Mouse (Mus musculus): Measurements from ENCODE around the gene Apoa1. TPM values are rescaled to one million over a fixed set of nuclear protein-coding genes. Genes with fewer than 3 reads are reported as not detected.

The Apoa1 gene
- polyA plus RNA-seq, 1 experiment from 2014 or later = 67.5 TPM

- Histone ChIP-seq H3K36me3 (peaks cover 70% of the 10 kb centered on the region), H3K4me2 (no peak overlapping the region), H3K27me3 (no peaks in the 10 kb centered on the region), H3K4me3 (replicated peaks) (no peak overlapping the region), H3K4me1 (no peaks in the 10 kb centered on the region), H3K27ac (0 out of 2 replicates have a peak overlapping the region, but pooled peaks have one; percentile 18), H3K9me3 (replicated peaks) (no peaks in the 10 kb centered on the region), H3K9ac (no peak overlapping the region)
- ATAC-seq (replicated peaks; ENCODE audit: low FRiP score) = no peak
- WGBS = 74% methylated on average over 12 of the region's 12 CpGs
Observed at GRCm38 (mm10) chr9:46196699-46197169, 31.6 kb upstream of the Apoa1 start.

- Histone ChIP-seq H3K9ac (no peak overlapping the region), H3K27me3 (no peaks in the 10 kb centered on the region), H3K4me2 (no peak overlapping the region), H3K36me3 (peaks cover 83% of the 10 kb centered on the region), H3K9me3 (replicated peaks) (no peaks in the 10 kb centered on the region), H3K27ac (no peak overlapping the region), H3K4me1 (no peaks in the 10 kb centered on the region), H3K4me3 (replicated peaks) (no peak overlapping the region)
- WGBS = 95% methylated on average over 9 of the region's 9 CpGs
- no peak for ATAC-seq (replicated peaks; ENCODE audit: low FRiP score)
Observed at GRCm38 (mm10) chr9:46198461-46198860, 29.9 kb upstream of the Apoa1 start.

GRCm38 (mm10) chr9:46198936-46199335 is 29.4 kb upstream of the Apoa1 start:
- Histone ChIP-seq H3K36me3 (peaks cover 88% of the 10 kb centered on the region), H3K27me3 (no peaks in the 10 kb centered on the region), H3K27ac (no peak overlapping the region), H3K9ac (no peak overlapping the region), H3K4me2 (no peak overlapping the region), H3K9me3 (replicated peaks) (no peaks in the 10 kb centered on the region), H3K4me3 (replicated peaks) (no peak overlapping the region), H3K4me1 (no peaks in the 10 kb centered on the region)
- no peak for ATAC-seq (replicated peaks; ENCODE audit: low FRiP score)
- WGBS = 85% methylated on average over 7 of the region's 7 CpGs

GRCm38 (mm10) chr9:46199609-46200008 is 28.8 kb upstream of the Apoa1 start:
- Histone ChIP-seq H3K36me3 (peaks cover 92% of the 10 kb centered on the region), H3K9ac (no peak overlapping the region), H3K27ac (no peak overlapping the region), H3K9me3 (replicated peaks) (no peaks in the 10 kb centered on the region), H3K4me3 (replicated peaks) (no peak overlapping the region), H3K27me3 (no peaks in the 10 kb centered on the region), H3K4me2 (no peak overlapping the region), H3K4me1 (no peaks in the 10 kb centered on the region)
- ATAC-seq (replicated peaks; ENCODE audit: low FRiP score) = no peak
- WGBS = 88% methylated on average over 2 of the region's 2 CpGs

- H3K4me3 ChIP-seq (replicated peaks) = no peak overlapping the region
- 0 out of 2 replicates have a peak, but pooled peaks cover 3% of the 10 kb centered on the region for H3K4me1 ChIP-seq
- no peaks in the 10 kb centered on the region for H3K27me3 ChIP-seq
- peaks cover 85% of the 10 kb centered on the region for H3K36me3 ChIP-seq
- no peak overlapping the region for H3K4me2 ChIP-seq
- 0 out of 2 replicates have a peak overlapping the region, but pooled peaks have one; percentile 16 for H3K27ac ChIP-seq
- 0 out of 2 replicates have a peak, but pooled peaks have one; percentile 43 for ATAC-seq (replicated peaks; ENCODE audit: low FRiP score)
- WGBS = 61% methylated on average over 10 of the region's 10 CpGs
- no peak overlapping the region for H3K9ac ChIP-seq
- no peaks in the 10 kb centered on the region for H3K9me3 ChIP-seq (replicated peaks)
Observed at GRCm38 (mm10) chr9:46206834-46207500, 21.4 kb upstream of the Apoa1 start.

- Histone ChIP-seq H3K4me2 (no peak overlapping the region), H3K27ac (no peak overlapping the region), H3K36me3 (peaks cover 85% of the 10 kb centered on the region), H3K27me3 (no peaks in the 10 kb centered on the region), H3K9me3 (replicated peaks) (no peaks in the 10 kb centered on the region), H3K9ac (no peak overlapping the region), H3K4me1 (0 out of 2 replicates have a peak, but pooled peaks cover 3% of the 10 kb centered on the region), H3K4me3 (replicated peaks) (no peak overlapping the region)
- no peak for ATAC-seq (replicated peaks; ENCODE audit: low FRiP score)
- WGBS = 58% methylated on average over 6 of the region's 6 CpGs
Observed at GRCm38 (mm10) chr9:46207501-46207869, 20.9 kb upstream of the Apoa1 start.

GRCm38 (mm10) chr9:46208401-46208974 is 19.9 kb upstream of the Apoa1 start:
- WGBS = 87% methylated on average over 13 of the region's 13 CpGs
- H3K9me3 ChIP-seq (replicated peaks) = no peaks in the 10 kb centered on the region
- peaks cover 87% of the 10 kb centered on the region for H3K36me3 ChIP-seq
- no peak overlapping the region for H3K4me2 ChIP-seq
- H3K27me3 ChIP-seq = no peaks in the 10 kb centered on the region
- H3K9ac ChIP-seq = no peak overlapping the region
- 0 out of 2 replicates have a peak, but pooled peaks cover 3% of the 10 kb centered on the region for H3K4me1 ChIP-seq
- H3K4me3 ChIP-seq (replicated peaks) = no peak overlapping the region
- ATAC-seq (replicated peaks; ENCODE audit: low FRiP score) = no peak
- no peak overlapping the region for H3K27ac ChIP-seq

- no peak for ATAC-seq (replicated peaks; ENCODE audit: low FRiP score)
- Histone ChIP-seq H3K9me3 (replicated peaks) (no peaks in the 10 kb centered on the region), H3K9ac (no peak overlapping the region), H3K4me3 (replicated peaks) (no peak overlapping the region), H3K36me3 (peaks cover 80% of the 10 kb centered on the region), H3K4me2 (no peak overlapping the region), H3K27me3 (no peaks in the 10 kb centered on the region), H3K27ac (no peak overlapping the region), H3K4me1 (0 out of 2 replicates have a peak, but pooled peaks cover 3% of the 10 kb centered on the region)
- 91% methylated on average over 12 of the region's 12 CpGs for WGBS
Observed at GRCm38 (mm10) chr9:46210473-46210872, 17.9 kb upstream of the Apoa1 start.

- Histone ChIP-seq H3K27me3 (no peaks in the 10 kb centered on the region), H3K36me3 (peaks cover 61% of the 10 kb centered on the region), H3K4me3 (replicated peaks) (no peak overlapping the region), H3K9ac (no peak overlapping the region), H3K27ac (no peak overlapping the region), H3K4me2 (no peak overlapping the region), H3K4me1 (no peaks in the 10 kb centered on the region), H3K9me3 (replicated peaks) (no peaks in the 10 kb centered on the region)
- no peak for ATAC-seq (replicated peaks; ENCODE audit: low FRiP score)
- 78% methylated on average over 4 of the region's 4 CpGs for WGBS
Observed at GRCm38 (mm10) chr9:46214276-46214675, 14.1 kb upstream of the Apoa1 start.

- ATAC-seq (replicated peaks; ENCODE audit: low FRiP score) = no peak
- no peak overlapping the region for H3K4me3 ChIP-seq (replicated peaks)
- no peaks in the 10 kb centered on the region for H3K4me1 ChIP-seq
- 87% methylated on average over 10 of the region's 10 CpGs for WGBS
- H3K27ac ChIP-seq = no peak overlapping the region
- no peaks in the 10 kb centered on the region for H3K9me3 ChIP-seq (replicated peaks)
- no peak overlapping the region for H3K9ac ChIP-seq
- H3K27me3 ChIP-seq = no peaks in the 10 kb centered on the region
- no peak overlapping the region for H3K4me2 ChIP-seq
- H3K36me3 ChIP-seq = peaks cover 63% of the 10 kb centered on the region
Observed at GRCm38 (mm10) chr9:46214946-46215337, 13.4 kb upstream of the Apoa1 start.

GRCm38 (mm10) chr9:46215338-46216322 is 12.8 kb upstream of the Apoa1 start:
- no peak for ATAC-seq (replicated peaks; ENCODE audit: low FRiP score)
- whole genome bisulfite sequencing = 81% methylated on average over 11 of the region's 11 CpGs
- no peaks in the 10 kb centered on the region for H3K9me3 ChIP-seq (replicated peaks)

More at GRCm38 (mm10) chr9:46215338-46216322, 12.8 kb upstream of the Apoa1 start:
- H3K4me1 ChIP-seq = no peaks in the 10 kb centered on the region
- H3K4me3 ChIP-seq (replicated peaks) = no peak overlapping the region
- no peak overlapping the region for H3K4me2 ChIP-seq
- peaks cover 64% of the 10 kb centered on the region for H3K36me3 ChIP-seq
- no peak overlapping the region for H3K27ac ChIP-seq
- no peak overlapping the region for H3K9ac ChIP-seq
- H3K27me3 ChIP-seq = no peaks in the 10 kb centered on the region

Data from kidney, embryonic 15.5 days (tissue).